27 mouse cellular contexts compared by ENCODE assay signal in genomic region chr10:26757231-26757630, GRCm38 (mm10).
"Had no signal": no experiment of that assay in that cellular context is flagged by ENCODE, and none has a peak within 500 bp of the region (broad histone marks: within the 10 kb centered on the region; RNA-seq: fewer than 3 reads in every experiment).

No protein-coding gene starts in this region.

- ATAC-seq: forebrain, embryonic 13.5 days; forebrain, embryonic 14.5 days; forebrain, embryonic 15.5 days; forebrain, embryonic 16.5 days; forebrain, postnatal 0 days had no signal

- H3K9me3 ChIP-seq: embryonic facial prominence, embryonic 10.5 days; embryonic facial prominence, embryonic 12.5 days; embryonic facial prominence, embryonic 13.5 days; embryonic facial prominence, embryonic 15.5 days; forebrain, embryonic 10.5 days; forebrain, embryonic 12.5 days; forebrain, embryonic 13.5 days; forebrain, embryonic 15.5 days; heart, embryonic 10.5 days had no signal

- H3K4me2 ChIP-seq: embryonic facial prominence, embryonic 12.5 days; embryonic facial prominence, embryonic 13.5 days; embryonic facial prominence, embryonic 15.5 days; forebrain, embryonic 12.5 days; forebrain, embryonic 13.5 days; forebrain, embryonic 15.5 days had no signal

- H3K27me3 ChIP-seq: embryonic facial prominence, embryonic 12.5 days; embryonic facial prominence, embryonic 13.5 days; embryonic facial prominence, embryonic 15.5 days; forebrain, embryonic 12.5 days; forebrain, embryonic 13.5 days; forebrain, embryonic 15.5 days had no signal

- H3K4me3 ChIP-seq: embryonic facial prominence, embryonic 10.5 days; embryonic facial prominence, embryonic 12.5 days; embryonic facial prominence, embryonic 13.5 days; embryonic facial prominence, embryonic 15.5 days; erythroblast, embryonic 14.5 days; forebrain, embryonic 10.5 days; forebrain, embryonic 12.5 days; forebrain, embryonic 13.5 days; forebrain, embryonic 15.5 days; gastrocnemius, adult 2 months; heart, adult 2 months; heart, embryonic 10.5 days had no signal

- H3K9ac ChIP-seq: embryonic facial prominence, embryonic 12.5 days; embryonic facial prominence, embryonic 13.5 days; embryonic facial prominence, embryonic 15.5 days; forebrain, embryonic 12.5 days; forebrain, embryonic 13.5 days; forebrain, embryonic 15.5 days; forebrain, postnatal 0 days had no signal

- DNase-seq: cerebellum, adult 9-10 months; cerebellum, adult 9-11 months; cerebellum, postnatal 10 days; cerebellum, postnatal 14 days; cerebellum, postnatal 25 days; cerebellum, postnatal 36 days; embryo, embryonic 11 days; forebrain, postnatal 0 days; gastrocnemius, adult 2 months; gastrocnemius, postnatal 14 days; gastrocnemius, postnatal 25 days; gastrocnemius, postnatal 36 days; heart, adult 11 months; heart, adult 18-20 months; heart, adult 2 months had no signal

- H3K27ac ChIP-seq: embryonic facial prominence, embryonic 10.5 days; embryonic facial prominence, embryonic 12.5 days; embryonic facial prominence, embryonic 13.5 days; embryonic facial prominence, embryonic 15.5 days; forebrain, embryonic 10.5 days; forebrain, embryonic 12.5 days; forebrain, embryonic 13.5 days; forebrain, embryonic 15.5 days; gastrocnemius, adult 2 months; heart, adult 2 months; heart, embryonic 10.5 days had no signal

- H3K36me3 ChIP-seq: embryonic facial prominence, embryonic 10.5 days; embryonic facial prominence, embryonic 12.5 days; embryonic facial prominence, embryonic 13.5 days; embryonic facial prominence, embryonic 15.5 days; forebrain, embryonic 10.5 days; forebrain, embryonic 12.5 days; forebrain, embryonic 15.5 days; heart, embryonic 10.5 days had no signal

- H3K4me1 ChIP-seq: embryonic facial prominence, embryonic 12.5 days had no signal
